Mouse (Mus musculus): ENCODE measurements around the gene 9530003J23Rik.

DNA sequence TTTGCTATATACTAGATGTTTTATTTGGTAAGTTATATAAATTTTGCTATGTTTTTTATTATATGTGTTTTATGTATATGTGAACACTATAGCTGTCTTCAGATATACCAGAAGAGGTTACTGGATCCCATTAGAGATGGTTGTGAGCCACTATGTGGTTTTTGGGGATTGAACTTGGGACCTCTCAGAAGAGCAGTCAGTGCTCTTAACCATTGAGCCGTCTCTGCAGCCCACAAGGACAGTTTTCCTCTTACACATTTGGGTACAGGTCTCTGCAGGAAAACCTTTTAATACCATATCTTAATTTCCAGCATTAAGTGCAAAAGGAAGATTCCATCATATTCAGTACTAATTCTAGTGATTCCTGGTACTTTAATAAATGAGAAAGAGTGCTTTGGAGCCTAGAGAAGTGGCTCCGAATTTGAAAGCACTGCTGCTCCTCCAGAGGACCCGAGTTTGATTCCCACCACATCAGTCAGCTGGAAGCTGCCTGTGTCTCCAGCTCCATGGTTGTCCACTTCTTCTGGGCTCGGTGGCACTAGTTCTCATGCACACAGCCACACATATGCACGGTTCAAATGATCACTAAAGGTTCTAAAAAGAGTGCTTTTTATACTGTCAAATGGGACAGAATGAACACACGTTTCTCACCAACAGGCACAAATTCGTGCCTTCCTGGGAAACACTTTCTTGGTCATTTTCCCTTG lies 45.5 kb upstream of the 9530003J23Rik start:
- TF ChIP-seq GATA1 (IDR thresholded peaks at IDR 0.05; ENCODE audit: low read length) (no peak), TAL1 (IDR thresholded peaks at IDR 0.05; ENCODE audit: low read length) (no peak)
